Mouse (Mus musculus) intestine, postnatal 0 days (tissue): Measurements from ENCODE around the gene Gabbr1. TPM values are rescaled to one million over a fixed set of nuclear protein-coding genes. Genes with fewer than 3 reads are reported as not detected.
"Not testable (repeated sequence)": the region's sequence is repeated elsewhere in the genome, so short reads cannot be mapped to it uniquely, and the experiment has no call there.

ENCODE experiments used
- ATAC-seq: fragments of 200-750 bp; cut with Nextera tagmentation; 2 replicates; pipeline ENCODE4 v1.8.0; 2017; ENCODE audit warnings: mild to moderate bottlenecking, moderate TSS enrichment, moderate library complexity
- H3K27ac ChIP-seq: fragments of 300-500 bp; sonication (generic); 2 replicates; pipeline ENCODE4 v1.5.1; 2014; ENCODE audit warnings: mild to moderate bottlenecking, low read depth, low read length, moderate library complexity
- H3K27me3 ChIP-seq: fragments of 300-500 bp; sonication (generic); replicated peaks from 2 replicates; pipeline ENCODE4 v1.6.1; 2014; ENCODE audit warnings: low read length, mixed read lengths; ENCODE audit not compliant: control insufficient read depth, insufficient read depth
- H3K36me3 ChIP-seq: fragments of 300-500 bp; sonication (generic); 2 replicates; pipeline ENCODE4 v1.6.1; 2014; ENCODE audit warnings: mild to moderate bottlenecking, moderate library complexity; ENCODE audit not compliant: control insufficient read depth, insufficient read depth
- H3K4me1 ChIP-seq: fragments of 300-500 bp; sonication (generic); replicated peaks from 2 replicates; pipeline ENCODE4 v1.6.1; 2014; ENCODE audit warnings: antibody characterized with exemption, low read length, mixed read lengths; ENCODE audit not compliant: control insufficient read depth, insufficient read depth
- H3K4me2 ChIP-seq: fragments of 300-500 bp; sonication (generic); replicated peaks from 2 replicates; pipeline ENCODE4 v1.6.1; 2014; ENCODE audit warnings: low read depth, mild to moderate bottlenecking, moderate library complexity
- H3K4me3 ChIP-seq: fragments of 300-500 bp; sonication (generic); 2 replicates; pipeline ENCODE4 v1.5.1; 2014; ENCODE audit warnings: low read depth, low read length
- H3K9ac ChIP-seq: fragments of 300-500 bp; sonication (generic); 2 replicates; pipeline ENCODE4 v1.6.1; 2014; ENCODE audit warnings: mild to moderate bottlenecking, low read depth, low read length
- H3K9me3 ChIP-seq: fragments of 300-500 bp; sonication (generic); 2 replicates; pipeline ENCODE4 v1.6.1; 2016; ENCODE audit warnings: mixed run types; ENCODE audit not compliant: control insufficient read depth
- CTCF ChIP-seq: sonication (generic); IDR thresholded peaks from 2 replicates; pipeline ENCODE4 v1.5.1; 2016; ENCODE audit warnings: low read depth, mild to moderate bottlenecking, control low read depth, antibody characterized with exemption, moderate library complexity
- WGBS: fragments of 180-500 bp; shearing (Covaris S2); extraction: QIAGEN DNeasy Blood & Tissue Kit; methylation state at CpG from one replicate; pipeline ENCODE4 v1.1.7; 2014; 5-methylcytosine and 5-hydroxymethylcytosine counted together
- polyA plus RNA-seq: library from polyadenylated mRNA; unstranded; fragments of >200 nt; fragmentation: Nextera tagmentation; extraction: Ambion mirVana; gene quantifications from 2 replicates; pipeline ENCODE4 v1.2.1, GENCODE M21; 2015

Gabbr1 gene
- polyA plus RNA-seq, 1 experiment from 2014 or later: 4.1 TPM

- Histone ChIP-seq H3K9ac (0 out of 2 replicates have a peak overlapping the region, but pooled peaks have one; percentile 74), H3K27me3 (no peaks in the 10 kb centered on the region), H3K4me2 (peak overlapping the region; percentile 84), H3K4me1 (0 out of 2 replicates have a peak, but pooled peaks cover 3% of the 10 kb centered on the region), H3K27ac (no peak overlapping the region), H3K9me3 (no peaks in the 10 kb centered on the region), H3K36me3 (no peaks in the 10 kb centered on the region), H3K4me3 (peak overlapping the region; percentile 55)
- no peak for ATAC-seq
- WGBS: 46% methylated on average over 4 of the region's 4 CpGs
- no peak for TF ChIP-seq CTCF
Observed at GRCm38 (mm10) chr17:37003366-37003765, 42.4 kb upstream of the Gabbr1 start.

- Histone ChIP-seq H3K4me3 (no peak overlapping the region), H3K9ac (no peak overlapping the region), H3K9me3 (no peaks in the 10 kb centered on the region), H3K36me3 (no peaks in the 10 kb centered on the region), H3K27me3 (no peaks in the 10 kb centered on the region), H3K4me2 (no peak overlapping the region), H3K4me1 (no peaks in the 10 kb centered on the region), H3K27ac (no peak overlapping the region)
- WGBS: 79% methylated on average over 6 of the region's 6 CpGs
- no peak for TF ChIP-seq CTCF
- ATAC-seq: no peak
Observed at GRCm38 (mm10) chr17:37008161-37008560, 37.6 kb upstream of the Gabbr1 start.

GRCm38 (mm10) chr17:37009460-37010042 is 36.2 kb upstream of the Gabbr1 start:
- Histone ChIP-seq H3K4me3 (no peak overlapping the region), H3K36me3 (no peaks in the 10 kb centered on the region), H3K27ac (no peak overlapping the region), H3K9me3 (no peaks in the 10 kb centered on the region), H3K4me1 (no peaks in the 10 kb centered on the region), H3K9ac (no peak overlapping the region), H3K27me3 (no peaks in the 10 kb centered on the region), H3K4me2 (no peak overlapping the region)
- WGBS: 94% methylated on average over 17 of the region's 17 CpGs
- ATAC-seq: no peak
- no peak for TF ChIP-seq CTCF

- 91% methylated on average over 3 of the region's 3 CpGs for WGBS
- H3K4me2 ChIP-seq: no peak overlapping the region
- no peak for ATAC-seq
Observed at GRCm38 (mm10) chr17:37011719-37012118, 34.0 kb upstream of the Gabbr1 start.

GRCm38 (mm10) chr17:37012141-37012540 is 33.6 kb upstream of the Gabbr1 start:
- no peak overlapping the region for H3K4me3 ChIP-seq
- H3K27me3 ChIP-seq: no peaks in the 10 kb centered on the region
- H3K9me3 ChIP-seq: no peaks in the 10 kb centered on the region
- H3K4me2 ChIP-seq: no peak overlapping the region
- no peak for ATAC-seq
- no peaks in the 10 kb centered on the region for H3K36me3 ChIP-seq
- no peak overlapping the region for H3K9ac ChIP-seq
- H3K4me1 ChIP-seq: no peaks in the 10 kb centered on the region
- no peak overlapping the region for H3K27ac ChIP-seq
- no peak for TF ChIP-seq CTCF
- 56% methylated on average over 5 of the region's 5 CpGs for WGBS

More at GRCm38 (mm10) chr17:37011719-37012118, 34.0 kb upstream of the Gabbr1 start:
- Histone ChIP-seq H3K36me3 (no peaks in the 10 kb centered on the region), H3K4me3 (no peak overlapping the region), H3K27me3 (no peaks in the 10 kb centered on the region), H3K9me3 (no peaks in the 10 kb centered on the region), H3K27ac (no peak overlapping the region), H3K9ac (no peak overlapping the region), H3K4me1 (no peaks in the 10 kb centered on the region)
- TF ChIP-seq CTCF: no peak

GRCm38 (mm10) chr17:37016333-37016732 is 29.4 kb upstream of the Gabbr1 start:
- H3K4me2 ChIP-seq: no peak overlapping the region
- H3K9ac ChIP-seq: no peak overlapping the region
- H3K4me1 ChIP-seq: no peaks in the 10 kb centered on the region
- H3K9me3 ChIP-seq: no peaks in the 10 kb centered on the region
- no peak for TF ChIP-seq CTCF
- H3K4me3 ChIP-seq: no peak overlapping the region
- H3K27me3 ChIP-seq: no peaks in the 10 kb centered on the region
- H3K36me3 ChIP-seq: no peaks in the 10 kb centered on the region
- no peak overlapping the region for H3K27ac ChIP-seq
- no peak for ATAC-seq

GRCm38 (mm10) chr17:37018328-37018727 is 27.4 kb upstream of the Gabbr1 start:
- no peak overlapping the region for H3K27ac ChIP-seq
- no peaks in the 10 kb centered on the region for H3K27me3 ChIP-seq
- H3K4me1 ChIP-seq: no peaks in the 10 kb centered on the region
- H3K36me3 ChIP-seq: no peaks in the 10 kb centered on the region
- H3K9me3 ChIP-seq: no peaks in the 10 kb centered on the region
- no peak overlapping the region for H3K4me3 ChIP-seq
- WGBS: 77% methylated on average over 3 of the region's 3 CpGs
- no peak overlapping the region for H3K4me2 ChIP-seq
- no peak for ATAC-seq
- TF ChIP-seq CTCF: no peak
- H3K9ac ChIP-seq: no peak overlapping the region

GRCm38 (mm10) chr17:37019242-37019641 is 26.5 kb upstream of the Gabbr1 start:
- not testable (repeated sequence) for H3K36me3 ChIP-seq, H3K27ac ChIP-seq, ATAC-seq, H3K9ac ChIP-seq, H3K4me1 ChIP-seq, H3K27me3 ChIP-seq, H3K4me3 ChIP-seq, H3K9me3 ChIP-seq, H3K4me2 ChIP-seq
- WGBS: 86% methylated on average over 5 of the region's 5 CpGs
